Mouse (Mus musculus): ENCODE measurements around the gene Def8. TPM values are rescaled to one million over a fixed set of nuclear protein-coding genes. Genes with fewer than 3 reads are reported as not detected.
"Not testable (repeated sequence)": the region's sequence is repeated elsewhere in the genome, so short reads cannot be mapped to it uniquely, and the experiment has no call there.

Gene Def8
- polyA plus RNA-seq, 1 experiment from 2014 or later = 35.7 TPM

DNA sequence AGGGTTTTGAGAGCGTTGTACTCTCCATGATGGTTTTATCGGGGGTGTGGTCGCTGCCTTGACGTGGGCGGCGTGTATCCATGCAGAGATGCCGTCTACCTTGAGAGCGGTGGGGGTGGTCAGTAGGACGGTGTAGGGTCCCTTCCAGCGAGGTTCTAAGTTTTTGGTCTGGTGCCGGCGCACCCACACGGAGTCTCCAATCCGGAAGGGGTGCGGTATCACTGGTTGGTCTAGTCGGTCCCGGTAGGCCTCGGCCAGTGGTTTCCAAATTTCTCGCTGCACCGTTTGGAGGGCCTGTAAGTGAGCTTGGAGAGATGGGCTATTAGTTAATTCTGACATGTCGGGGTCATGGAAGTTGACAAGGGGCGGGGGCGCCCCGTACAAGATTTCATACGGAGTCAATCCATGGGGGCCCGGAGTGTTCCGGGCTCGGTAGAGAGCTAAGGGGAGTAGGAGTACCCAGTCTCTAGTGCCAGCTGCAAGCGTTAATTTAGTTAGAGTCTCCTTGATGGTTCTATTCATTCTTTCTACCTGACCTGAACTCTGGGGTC, 5.1 kb downstream of the Def8 start:
- no peak for ATAC-seq (ENCODE audit: low FRiP score, low TSS enrichment)
- H3K9me3 ChIP-seq (ENCODE audit: control insufficient read depth, low read length) = peaks cover 51% of the 10 kb centered on the region

GRCm38 (mm10) chr8:123428939-123429721, 5.8 kb downstream of the Def8 start:
- H3K36me3 ChIP-seq (ENCODE audit: control insufficient read depth, insufficient read depth, low read length) = no peaks in the 10 kb centered on the region
- no peak overlapping the region for H3K27ac ChIP-seq (ENCODE audit: low read depth, low read length)
- H3K9ac ChIP-seq (ENCODE audit: low read depth, low read length) = no peak overlapping the region
- 92% methylated on average over 23 of the region's 23 CpGs for WGBS
- no peak overlapping the region for H3K4me2 ChIP-seq (replicated peaks; ENCODE audit: low read depth, low read length)
- H3K4me3 ChIP-seq (ENCODE audit: low read length) = no peak overlapping the region
- H3K27me3 ChIP-seq (ENCODE audit: control insufficient read depth, insufficient read depth, low read length) = no peaks in the 10 kb centered on the region
- H3K9me3 ChIP-seq (ENCODE audit: control insufficient read depth, low read length) = peaks cover 51% of the 10 kb centered on the region
- no peaks in the 10 kb centered on the region for H3K4me1 ChIP-seq (ENCODE audit: control insufficient read depth, insufficient read depth, low read length)
- ATAC-seq (ENCODE audit: low FRiP score, low TSS enrichment) = no peak

More for the DNA sequence above, 5.1 kb downstream of the Def8 start:
- H3K27me3 ChIP-seq (ENCODE audit: control insufficient read depth, insufficient read depth, low read length) = no peaks in the 10 kb centered on the region
- H3K4me3 ChIP-seq (ENCODE audit: low read length) = no peak overlapping the region
- H3K27ac ChIP-seq (ENCODE audit: low read depth, low read length) = no peak overlapping the region
- 97% methylated on average over 29 of the region's 29 CpGs for WGBS
- no peak overlapping the region for H3K9ac ChIP-seq (ENCODE audit: low read depth, low read length)
- H3K4me1 ChIP-seq (ENCODE audit: control insufficient read depth, insufficient read depth, low read length) = no peaks in the 10 kb centered on the region
- H3K4me2 ChIP-seq (replicated peaks; ENCODE audit: low read depth, low read length) = no peak overlapping the region
- no peaks in the 10 kb centered on the region for H3K36me3 ChIP-seq (ENCODE audit: control insufficient read depth, insufficient read depth, low read length)

- H3K9ac ChIP-seq (ENCODE audit: low read depth, low read length); H3K27me3 ChIP-seq (ENCODE audit: control insufficient read depth, insufficient read depth, low read length); ATAC-seq (ENCODE audit: low FRiP score, low TSS enrichment); H3K4me2 ChIP-seq (replicated peaks; ENCODE audit: low read depth, low read length); H3K4me1 ChIP-seq (ENCODE audit: control insufficient read depth, insufficient read depth, low read length); H3K36me3 ChIP-seq (ENCODE audit: control insufficient read depth, insufficient read depth, low read length); H3K27ac ChIP-seq (ENCODE audit: low read depth, low read length); H3K4me3 ChIP-seq (ENCODE audit: low read length): not testable (repeated sequence)
- H3K9me3 ChIP-seq (ENCODE audit: control insufficient read depth, low read length) = peaks cover 54% of the 10 kb centered on the region
- WGBS = 98% methylated on average over 15 of the region's 15 CpGs
Measured at GRCm38 (mm10) chr8:123429722-123430013, 6.3 kb downstream of the Def8 start.

DNA sequence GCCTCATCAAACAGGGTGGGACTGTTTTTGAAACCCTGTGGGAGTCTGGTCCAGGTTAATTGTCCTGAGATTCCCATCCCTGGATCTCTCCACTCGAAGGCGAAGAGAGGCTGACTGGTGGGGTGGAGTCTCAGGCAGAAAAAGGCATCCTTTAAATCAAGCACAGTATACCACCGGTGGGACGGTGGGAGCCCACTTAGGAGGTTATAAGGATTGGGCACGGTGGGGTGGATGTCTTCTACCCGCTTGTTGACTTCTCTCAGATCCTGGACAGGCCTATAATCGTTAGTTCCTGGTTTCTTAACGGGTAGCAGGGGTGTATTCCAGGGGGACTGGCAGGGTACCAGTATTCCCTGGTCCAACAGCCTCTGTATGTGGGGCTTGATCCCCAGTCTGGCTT, 7.6 kb downstream of the Def8 start:
- H3K4me3 ChIP-seq (ENCODE audit: low read length); H3K27ac ChIP-seq (ENCODE audit: low read depth, low read length); H3K4me2 ChIP-seq (replicated peaks; ENCODE audit: low read depth, low read length); H3K36me3 ChIP-seq (ENCODE audit: control insufficient read depth, insufficient read depth, low read length); ATAC-seq (ENCODE audit: low FRiP score, low TSS enrichment); H3K4me1 ChIP-seq (ENCODE audit: control insufficient read depth, insufficient read depth, low read length); H3K27me3 ChIP-seq (ENCODE audit: control insufficient read depth, insufficient read depth, low read length); H3K9ac ChIP-seq (ENCODE audit: low read depth, low read length): not testable (repeated sequence)
- H3K9me3 ChIP-seq (ENCODE audit: control insufficient read depth, low read length) = peaks cover 55% of the 10 kb centered on the region
- 95% methylated on average over 8 of the region's 8 CpGs for WGBS

DNA sequence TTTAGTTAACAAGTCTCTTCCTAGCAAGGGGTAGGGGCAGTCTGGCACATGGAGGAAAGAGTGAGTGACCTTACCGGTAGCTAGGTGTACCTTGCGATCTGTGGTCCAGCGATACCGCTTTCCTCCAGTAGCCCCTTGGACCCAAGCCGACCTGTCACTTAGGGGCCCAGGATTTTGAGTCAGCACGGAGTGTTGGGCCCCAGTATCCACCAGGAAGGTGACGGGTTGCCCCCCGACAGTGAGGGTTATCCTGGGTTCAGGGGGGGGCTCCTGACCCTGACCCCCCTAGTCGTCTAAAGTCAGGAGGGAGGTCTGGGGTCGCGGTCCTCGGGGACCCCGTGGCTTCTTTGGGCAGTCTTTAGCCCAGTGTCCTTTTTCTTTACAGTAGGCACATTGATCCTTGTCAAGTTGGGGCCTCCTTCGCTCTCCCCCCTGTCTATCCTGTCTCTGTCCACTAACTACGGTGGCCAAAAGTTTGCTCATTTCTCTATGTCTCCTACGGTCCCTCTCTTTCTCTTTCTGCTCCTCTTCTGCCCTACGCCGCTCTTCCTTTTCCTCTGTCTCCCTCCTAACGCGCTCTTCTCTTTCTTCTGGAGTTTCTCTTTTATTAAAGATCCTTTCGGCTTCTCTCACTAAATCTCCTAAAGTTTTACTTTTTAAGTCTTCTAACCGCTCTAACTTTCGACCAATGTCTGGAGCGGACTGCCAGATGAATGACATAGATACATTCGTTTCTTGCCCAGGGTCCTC, 8.5 kb downstream of the Def8 start:
- 97% methylated on average over 25 of the region's 25 CpGs for WGBS
- no peak overlapping the region for H3K4me3 ChIP-seq (ENCODE audit: low read length)
- no peaks in the 10 kb centered on the region for H3K36me3 ChIP-seq (ENCODE audit: control insufficient read depth, insufficient read depth, low read length)
- no peaks in the 10 kb centered on the region for H3K4me1 ChIP-seq (ENCODE audit: control insufficient read depth, insufficient read depth, low read length)
- no peaks in the 10 kb centered on the region for H3K27me3 ChIP-seq (ENCODE audit: control insufficient read depth, insufficient read depth, low read length)
- H3K9ac ChIP-seq (ENCODE audit: low read depth, low read length) = no peak overlapping the region
- peaks cover 50% of the 10 kb centered on the region for H3K9me3 ChIP-seq (ENCODE audit: control insufficient read depth, low read length)
- no peak overlapping the region for H3K4me2 ChIP-seq (replicated peaks; ENCODE audit: low read depth, low read length)
- no peak overlapping the region for H3K27ac ChIP-seq (ENCODE audit: low read depth, low read length)
- ATAC-seq (ENCODE audit: low FRiP score, low TSS enrichment) = no peak

DNA sequence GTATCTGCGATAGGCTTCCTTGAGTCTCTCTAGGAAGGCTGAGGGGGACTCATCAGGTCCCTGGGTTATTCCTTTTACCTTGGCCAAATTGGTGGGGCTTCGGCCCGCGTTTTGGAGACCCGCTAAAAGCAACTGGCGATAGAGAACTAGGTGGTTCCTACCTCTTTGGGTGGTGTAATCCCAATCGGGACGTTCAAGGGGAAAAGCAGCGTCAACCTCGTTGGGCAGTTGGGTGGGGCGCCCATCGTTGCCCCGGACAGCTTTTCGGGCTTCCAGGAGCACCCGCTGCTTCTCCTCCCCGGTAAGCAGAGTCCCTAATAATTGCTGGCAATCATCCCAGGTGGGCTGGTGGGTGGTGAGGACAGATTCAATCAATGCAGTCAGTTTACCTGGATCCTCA, 9.1 kb downstream of the Def8 start:
- H3K4me3 ChIP-seq (ENCODE audit: low read length) = no peak overlapping the region
- H3K4me2 ChIP-seq (replicated peaks; ENCODE audit: low read depth, low read length) = no peak overlapping the region
- WGBS = 95% methylated on average over 16 of the region's 16 CpGs
- no peaks in the 10 kb centered on the region for H3K4me1 ChIP-seq (ENCODE audit: control insufficient read depth, insufficient read depth, low read length)
- peaks cover 44% of the 10 kb centered on the region for H3K9me3 ChIP-seq (ENCODE audit: control insufficient read depth, low read length)
- H3K9ac ChIP-seq (ENCODE audit: low read depth, low read length) = no peak overlapping the region
- no peak overlapping the region for H3K27ac ChIP-seq (ENCODE audit: low read depth, low read length)
- no peaks in the 10 kb centered on the region for H3K36me3 ChIP-seq (ENCODE audit: control insufficient read depth, insufficient read depth, low read length)
- ATAC-seq (ENCODE audit: low FRiP score, low TSS enrichment) = no peak
- H3K27me3 ChIP-seq (ENCODE audit: control insufficient read depth, insufficient read depth, low read length) = no peaks in the 10 kb centered on the region

- not testable (repeated sequence) for H3K4me1 ChIP-seq (ENCODE audit: control insufficient read depth, insufficient read depth, low read length); H3K4me2 ChIP-seq (replicated peaks; ENCODE audit: low read depth, low read length); H3K27me3 ChIP-seq (ENCODE audit: control insufficient read depth, insufficient read depth, low read length); H3K27ac ChIP-seq (ENCODE audit: low read depth, low read length); ATAC-seq (ENCODE audit: low FRiP score, low TSS enrichment); H3K9ac ChIP-seq (ENCODE audit: low read depth, low read length); H3K4me3 ChIP-seq (ENCODE audit: low read length); H3K36me3 ChIP-seq (ENCODE audit: control insufficient read depth, insufficient read depth, low read length)
- peaks cover 34% of the 10 kb centered on the region for H3K9me3 ChIP-seq (ENCODE audit: control insufficient read depth, low read length)
- WGBS = 97% methylated on average over 47 of the region's 47 CpGs
Measured at GRCm38 (mm10) chr8:123433241-123433974, 10.1 kb downstream of the Def8 start.

DNA sequence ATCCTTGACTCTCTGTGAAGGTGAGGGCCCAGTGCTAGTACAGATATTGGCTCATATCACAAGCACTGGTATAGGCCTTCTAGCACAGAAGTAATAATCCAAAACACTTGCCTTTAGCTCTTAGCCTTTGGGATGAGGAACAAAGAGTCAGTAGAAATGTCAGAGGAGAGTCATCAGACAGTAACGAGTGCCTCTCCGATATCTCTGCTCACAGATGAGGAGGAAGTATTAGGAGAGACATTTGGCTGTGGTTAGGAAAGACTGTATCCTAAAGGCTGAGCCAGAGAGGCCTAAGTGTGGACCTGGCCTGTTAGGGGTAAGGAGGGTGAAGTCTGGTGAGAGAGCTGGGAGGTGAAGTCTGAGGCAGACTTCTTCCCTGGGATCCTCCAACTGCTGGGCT, 18.5 kb downstream of the Def8 start:
- H3K9me3 ChIP-seq (ENCODE audit: control insufficient read depth, low read length) = no peaks in the 10 kb centered on the region
- 89% methylated on average over 2 of the region's 2 CpGs for WGBS
- H3K9ac ChIP-seq (ENCODE audit: low read depth, low read length) = no peak overlapping the region
- no peak overlapping the region for H3K4me3 ChIP-seq (ENCODE audit: low read length)
- no peak overlapping the region for H3K4me2 ChIP-seq (replicated peaks; ENCODE audit: low read depth, low read length)
- H3K27me3 ChIP-seq (ENCODE audit: control insufficient read depth, insufficient read depth, low read length) = no peaks in the 10 kb centered on the region
- 0 out of 2 replicates have a peak, but pooled peaks cover 5% of the 10 kb centered on the region for H3K4me1 ChIP-seq (ENCODE audit: control insufficient read depth, insufficient read depth, low read length)
- no peak for ATAC-seq (ENCODE audit: low FRiP score, low TSS enrichment)
- no peak overlapping the region for H3K27ac ChIP-seq (ENCODE audit: low read depth, low read length)
- H3K36me3 ChIP-seq (ENCODE audit: control insufficient read depth, insufficient read depth, low read length) = no peaks in the 10 kb centered on the region
